Mouse (Mus musculus) neural tube, embryonic 11.5 days (tissue): ENCODE data around the gene B3glct. TPM values are rescaled to one million over a fixed set of nuclear protein-coding genes. Genes with fewer than 3 reads are reported as not detected.

Experiments used
- ATAC-seq: fragments of 200-750 bp; cut with Nextera tagmentation; 2 replicates; pipeline ENCODE4 v1.8.0; 2017; ENCODE audit warnings: moderate number of reproducible peaks, mild to moderate bottlenecking, moderate TSS enrichment, moderate library complexity; ENCODE audit not compliant: insufficient read depth, low FRiP score, low TSS enrichment
- DNase-seq: peaks from one replicate; pipeline ENCODE4 v3.0.0-alpha.2; 2015; ENCODE audit warnings: low spot score
- H3K27ac ChIP-seq: fragments of 300-500 bp; sonication (generic); 2 replicates; pipeline ENCODE4 v1.5.1; 2014; ENCODE audit warnings: low read depth, mild to moderate bottlenecking, low read length
- H3K27me3 ChIP-seq: fragments of 300-500 bp; sonication (generic); 2 replicates; pipeline ENCODE4 v1.6.1; 2014; ENCODE audit warnings: mild to moderate bottlenecking, low read length, mixed read lengths; ENCODE audit not compliant: control insufficient read depth, insufficient read depth
- H3K36me3 ChIP-seq: fragments of 300-500 bp; sonication (generic); 2 replicates; pipeline ENCODE4 v1.6.1; 2014; ENCODE audit warnings: mild to moderate bottlenecking, low read length, moderate library complexity, mixed read lengths; ENCODE audit not compliant: control insufficient read depth, insufficient read depth
- H3K4me1 ChIP-seq: fragments of 300-500 bp; sonication (generic); 2 replicates; pipeline ENCODE4 v1.6.1; 2014; ENCODE audit warnings: low read length, mixed read lengths; ENCODE audit not compliant: control insufficient read depth, insufficient read depth
- H3K4me2 ChIP-seq: fragments of 300-500 bp; sonication (generic); 2 replicates; pipeline ENCODE4 v1.6.1; 2014; ENCODE audit warnings: low read depth, mild to moderate bottlenecking, moderate library complexity
- H3K4me3 ChIP-seq: fragments of 300-500 bp; sonication (generic); 2 replicates; pipeline ENCODE4 v1.5.1; 2014; ENCODE audit warnings: low read depth, low read length
- H3K9ac ChIP-seq: fragments of 300-500 bp; sonication (generic); 2 replicates; pipeline ENCODE4 v1.6.1; 2014; ENCODE audit warnings: mild to moderate bottlenecking, low read length
- H3K9me3 ChIP-seq: fragments of 300-500 bp; sonication (generic); 2 replicates; pipeline ENCODE4 v1.6.1; 2016; ENCODE audit warnings: low read length; ENCODE audit not compliant: control insufficient read depth
- WGBS: fragments of 180-500 bp; shearing (Covaris S2); extraction: QIAGEN DNeasy Blood & Tissue Kit; methylation state at CpG from one replicate; pipeline ENCODE4 v1.1.7; 2014; 5-methylcytosine and 5-hydroxymethylcytosine counted together
- polyA plus RNA-seq: library from polyadenylated mRNA; unstranded; fragments of >200 nt; fragmentation: Nextera tagmentation; extraction: Ambion mirVana; gene quantifications from 2 replicates; pipeline ENCODE4 v1.2.1, GENCODE M21; 2014

Gene B3glct
- polyA plus RNA-seq, 1 experiment from 2014 or later = 14.8 TPM

DNA sequence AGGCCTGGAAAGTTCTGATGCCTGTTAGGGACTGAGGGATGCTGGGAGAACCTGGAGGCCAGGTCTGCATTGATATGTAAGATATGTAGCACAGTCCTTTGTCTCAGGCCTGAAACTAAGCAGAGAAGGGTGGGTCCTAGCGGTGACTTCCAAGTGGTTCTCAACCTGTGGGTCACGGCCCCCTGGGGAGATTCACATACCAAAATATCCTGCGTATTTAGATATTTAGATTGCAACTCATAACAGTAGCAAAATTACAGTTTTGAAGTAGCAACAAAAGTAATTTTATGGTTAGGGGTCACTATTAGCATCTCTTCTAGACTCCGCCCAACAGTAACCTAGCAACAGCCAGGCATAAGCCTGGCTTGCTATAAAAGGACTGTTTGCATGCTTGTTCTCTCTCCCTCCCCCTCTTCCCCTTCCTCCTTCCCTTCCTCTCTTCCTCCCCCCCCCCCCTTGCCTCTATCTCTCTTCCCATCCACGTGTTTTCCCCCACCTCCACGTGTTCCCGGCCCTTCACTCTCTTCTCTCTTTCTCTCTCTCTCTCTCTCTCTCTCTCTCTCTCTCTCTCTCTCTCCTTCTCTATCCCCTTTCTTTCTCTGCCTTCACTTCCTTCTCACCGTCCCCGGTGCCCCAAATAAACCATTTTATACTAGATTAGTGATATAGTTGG is 19.2 kb upstream of the B3glct start:
- H3K9ac ChIP-seq = no peak overlapping the region
- H3K9me3 ChIP-seq = 0 out of 2 replicates have a peak, but pooled peaks cover 2% of the 10 kb centered on the region
- no peak overlapping the region for H3K4me3 ChIP-seq
- ATAC-seq = no peak
- H3K4me2 ChIP-seq = no peak overlapping the region
- no peak for DNase-seq
- 65% methylated on average over 9 of the region's 9 CpGs for WGBS
- H3K4me1 ChIP-seq = no peaks in the 10 kb centered on the region
- H3K36me3 ChIP-seq = no peaks in the 10 kb centered on the region
- H3K27me3 ChIP-seq = no peaks in the 10 kb centered on the region
- no peak overlapping the region for H3K27ac ChIP-seq

DNA sequence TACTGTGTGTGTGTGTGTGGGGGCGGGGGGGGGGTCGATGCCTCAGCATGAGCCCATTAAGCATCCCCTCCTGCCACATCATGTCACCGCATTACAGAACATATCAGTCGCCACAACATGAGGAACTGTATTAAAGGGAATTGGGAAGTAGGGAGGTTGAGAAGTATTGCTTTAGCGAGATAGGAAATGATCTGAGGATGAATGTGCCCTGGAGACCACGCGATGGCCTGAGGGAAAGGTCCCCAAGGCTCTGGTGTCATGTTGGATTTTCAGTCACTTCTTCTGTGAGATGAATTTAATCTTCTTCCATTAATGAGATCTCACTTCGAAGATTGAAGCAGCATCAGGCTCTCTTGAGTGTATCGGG is 18.6 kb upstream of the B3glct start:
- Histone ChIP-seq H3K9me3 (0 out of 2 replicates have a peak, but pooled peaks cover 2% of the 10 kb centered on the region), H3K27ac (no peak overlapping the region), H3K4me1 (no peaks in the 10 kb centered on the region), H3K4me2 (no peak overlapping the region), H3K36me3 (no peaks in the 10 kb centered on the region), H3K9ac (no peak overlapping the region), H3K4me3 (no peak overlapping the region), H3K27me3 (no peaks in the 10 kb centered on the region)
- ATAC-seq = no peak
- DNase-seq = no peak
- 70% methylated on average over 9 of the region's 9 CpGs for WGBS

- H3K4me1 ChIP-seq = no peaks in the 10 kb centered on the region
- 93% methylated on average over 6 of the region's 6 CpGs for WGBS
- ATAC-seq (no peak), DNase-seq (no peak)
- 0 out of 2 replicates have a peak, but pooled peaks cover 2% of the 10 kb centered on the region for H3K9me3 ChIP-seq
- H3K27me3 ChIP-seq = no peaks in the 10 kb centered on the region
- no peak overlapping the region for H3K4me2 ChIP-seq
- H3K36me3 ChIP-seq = no peaks in the 10 kb centered on the region
- no peak overlapping the region for H3K9ac ChIP-seq
- no peak overlapping the region for H3K27ac ChIP-seq
- H3K4me3 ChIP-seq = no peak overlapping the region
Measured at GRCm38 (mm10) chr5:149661428-149661827, 16.6 kb upstream of the B3glct start.

- Histone ChIP-seq H3K4me3 (no peak overlapping the region), H3K9me3 (0 out of 2 replicates have a peak, but pooled peaks cover 2% of the 10 kb centered on the region), H3K27ac (no peak overlapping the region), H3K36me3 (no peaks in the 10 kb centered on the region), H3K4me1 (no peaks in the 10 kb centered on the region), H3K27me3 (no peaks in the 10 kb centered on the region), H3K4me2 (no peak overlapping the region), H3K9ac (no peak overlapping the region)
- DNase-seq = no peak
- ATAC-seq = no peak
- WGBS = 95% methylated on average over 6 of the region's 6 CpGs
Measured at GRCm38 (mm10) chr5:149662980-149663379, 15.1 kb upstream of the B3glct start.

DNA sequence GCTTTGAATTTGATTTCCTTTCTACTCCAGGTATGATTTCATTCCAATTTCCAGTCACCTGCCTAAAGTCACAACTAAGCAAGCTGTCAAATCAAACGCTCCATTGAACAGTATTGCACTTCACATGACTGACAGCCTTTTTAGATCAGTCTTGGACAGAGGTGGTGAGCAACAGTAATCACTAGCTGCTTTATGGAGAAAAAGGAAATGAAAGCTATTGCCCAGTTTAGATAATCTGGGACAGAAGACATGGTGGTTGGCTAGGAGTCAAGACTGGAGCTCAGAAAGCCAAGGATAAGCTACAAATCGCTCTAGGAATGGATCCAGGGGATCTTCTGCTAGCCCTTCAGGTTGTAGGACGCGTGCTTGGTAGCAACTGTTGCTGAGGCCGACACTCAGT is 14.6 kb upstream of the B3glct start:
- Histone ChIP-seq H3K4me3 (no peak overlapping the region), H3K4me2 (no peak overlapping the region), H3K9me3 (0 out of 2 replicates have a peak, but pooled peaks cover 2% of the 10 kb centered on the region), H3K4me1 (no peaks in the 10 kb centered on the region), H3K27ac (no peak overlapping the region), H3K9ac (no peak overlapping the region), H3K36me3 (no peaks in the 10 kb centered on the region), H3K27me3 (no peaks in the 10 kb centered on the region)
- 79% methylated on average over 5 of the region's 5 CpGs for WGBS
- no peak for ATAC-seq
- no peak for DNase-seq

DNA sequence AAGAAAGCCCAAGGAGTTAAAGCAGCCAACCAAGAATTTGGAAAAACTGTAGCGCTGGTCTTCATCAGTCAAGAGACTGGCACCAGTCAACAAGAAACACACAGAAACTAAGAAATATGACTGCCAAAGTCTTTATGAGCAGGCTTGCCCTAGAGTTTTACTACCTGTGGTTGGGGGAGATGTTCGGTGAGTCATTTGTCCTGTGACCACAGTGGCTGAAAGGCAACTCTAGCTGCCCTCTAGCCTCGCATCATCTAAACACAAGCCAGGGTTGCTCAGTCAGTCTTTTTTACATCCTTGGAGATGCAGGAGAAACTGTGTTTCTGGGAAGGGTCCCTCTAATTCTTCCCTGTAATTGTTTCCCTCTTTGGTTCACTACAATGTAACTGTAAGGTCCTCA is 834 bp upstream of the B3glct start:
- Histone ChIP-seq H3K9me3 (no peaks in the 10 kb centered on the region), H3K27ac (no peak overlapping the region), H3K27me3 (no peaks in the 10 kb centered on the region), H3K36me3 (no peaks in the 10 kb centered on the region), H3K4me2 (no peak overlapping the region), H3K4me3 (no peak overlapping the region), H3K9ac (no peak overlapping the region), H3K4me1 (peaks cover 5% of the 10 kb centered on the region)
- ATAC-seq = no peak
- WGBS = 90% methylated on average over 3 of the region's 3 CpGs
- no peak for DNase-seq

GRCm38 (mm10) chr5:149678990-149679348 is 939 bp downstream of the B3glct start:
- 1% methylated on average over 15 of the region's 15 CpGs for WGBS
- Histone ChIP-seq H3K27me3 (no peaks in the 10 kb centered on the region), H3K4me3 (peak overlapping the region; percentile 71), H3K4me1 (peaks cover 5% of the 10 kb centered on the region), H3K27ac (no peak overlapping the region), H3K36me3 (no peaks in the 10 kb centered on the region), H3K9me3 (no peaks in the 10 kb centered on the region), H3K4me2 (peak overlapping the region; percentile 98), H3K9ac (peak overlapping the region; percentile 81)
- peak; percentile 18 for DNase-seq
- no peak; the same call in 1 of the 2 replicates for ATAC-seq

GRCm38 (mm10) chr5:149679362-149679761 is 1.3 kb downstream of the B3glct start:
- H3K36me3 ChIP-seq = no peaks in the 10 kb centered on the region
- H3K9me3 ChIP-seq = no peaks in the 10 kb centered on the region
- H3K4me1 ChIP-seq = peaks cover 5% of the 10 kb centered on the region
- H3K27ac ChIP-seq = no peak overlapping the region
- H3K4me3 ChIP-seq = peak overlapping the region; percentile 71
- peak overlapping the region; percentile 98 for H3K4me2 ChIP-seq
- no peaks in the 10 kb centered on the region for H3K27me3 ChIP-seq
- DNase-seq (peak; percentile 30), ATAC-seq (0 out of 2 replicates have a peak, but pooled peaks have one; percentile 2)
- peak overlapping the region; percentile 81; the same call in 1 of the 2 replicates for H3K9ac ChIP-seq
- WGBS = 11% methylated on average over 12 of the region's 12 CpGs

GRCm38 (mm10) chr5:149679886-149680285 is 1.9 kb downstream of the B3glct start:
- peaks cover 5% of the 10 kb centered on the region for H3K4me1 ChIP-seq
- no peak for ATAC-seq
- H3K9me3 ChIP-seq = no peaks in the 10 kb centered on the region
- H3K4me2 ChIP-seq = no peak overlapping the region
- no peak overlapping the region for H3K27ac ChIP-seq
- DNase-seq = no peak
- no peaks in the 10 kb centered on the region for H3K36me3 ChIP-seq
- no peaks in the 10 kb centered on the region for H3K27me3 ChIP-seq
- H3K9ac ChIP-seq = no peak overlapping the region
- 64% methylated on average over 7 of the region's 7 CpGs for WGBS
- H3K4me3 ChIP-seq = no peak overlapping the region
